Mouse (Mus musculus) heart, postnatal 25 days (tissue): ENCODE measurements around the gene Stra6. TPM values are rescaled to one million over a fixed set of nuclear protein-coding genes. Genes with fewer than 3 reads are reported as not detected.

Source experiments
- DNase-seq: peaks from one replicate; pipeline ENCODE4 v3.0.0; 2022; ENCODE audit warnings: low spot score
- intact Hi-C: fragments of 180-260 bp; cut with DNase I; formaldehyde crosslinking; loops from one replicate; pipeline ENCODE4 v1.15.1; 2025
- total RNA-seq, 2 experiments: library from RNA; stranded (reverse); gene quantifications; 2 replicates each; pipeline ENCODE4 v1.2.3; 2021

Gene Stra6
- total RNA-seq, 2 experiments from 2014 or later = 0.23 to 1.0 TPM

DNA sequence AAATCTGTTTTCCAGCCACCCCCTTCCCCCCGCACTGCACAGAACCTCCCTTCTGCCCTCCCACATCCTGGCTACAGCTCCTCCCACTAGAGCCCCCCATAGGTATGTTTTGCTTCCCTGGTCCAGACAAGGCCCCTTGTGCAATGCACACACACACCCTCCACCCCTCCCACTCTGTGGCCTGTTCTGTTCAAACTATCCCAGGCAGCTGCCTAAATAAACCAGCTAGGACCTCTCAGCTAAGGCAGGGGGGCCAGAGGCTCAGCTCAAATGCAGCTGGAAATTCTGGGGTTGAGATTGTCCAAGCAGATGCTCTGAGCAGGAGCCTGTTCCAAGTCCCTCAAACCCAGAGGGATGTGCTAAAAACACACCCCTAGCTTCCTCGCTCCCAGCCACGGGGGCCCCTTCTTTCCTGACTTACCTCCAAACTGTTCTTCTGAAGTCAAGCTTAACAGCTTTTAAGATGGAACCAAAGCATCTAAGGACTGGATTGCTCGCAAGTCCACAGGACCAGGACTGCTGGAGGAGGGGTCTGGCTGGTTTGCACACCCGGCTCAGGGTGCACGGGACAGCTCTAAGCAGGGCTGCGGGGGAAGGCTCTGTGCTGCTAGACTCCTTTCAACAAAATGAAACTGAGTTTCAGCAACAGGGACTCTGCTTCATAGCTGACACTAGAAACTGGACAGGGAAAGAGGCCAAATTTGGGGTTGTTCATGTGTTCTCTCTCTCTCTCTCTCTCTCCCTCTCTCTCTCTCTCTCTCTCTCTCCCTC is 95.1 kb downstream of the Stra6 start:
- intact Hi-C loops = loop anchor here (5.0 kb wide), 1 partner anchor 154 kb away; the partner anchor contains the start of gene Loxl1

DNA sequence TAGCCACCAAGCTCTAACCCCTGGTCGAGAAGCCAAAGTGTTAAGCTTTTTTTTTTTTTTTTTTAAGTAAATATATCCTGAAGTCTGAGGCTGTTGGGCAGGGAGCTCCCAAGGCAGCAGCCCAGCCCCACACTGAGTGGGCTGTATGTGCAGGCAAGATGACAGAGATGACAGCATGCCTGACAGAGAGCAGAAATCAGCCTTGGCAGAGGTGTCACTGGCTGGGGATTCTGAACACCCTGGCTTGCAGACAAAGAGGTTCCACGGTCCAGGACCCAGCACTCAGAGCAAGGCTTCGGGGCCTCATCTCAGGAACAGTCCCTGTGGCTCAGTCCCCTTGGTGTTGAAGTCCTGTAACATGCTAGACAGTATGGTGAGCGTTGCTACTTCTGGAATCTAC is 96.3 kb downstream of the Stra6 start:
- DNase-seq = peak; percentile 36
- intact Hi-C loops = loop anchor here (5.0 kb wide), 1 partner anchor 152 kb away; the partner anchor contains the start of gene Loxl1

More for the DNA sequence above, 95.1 kb downstream of the Stra6 start:
- peak; percentile 48 for DNase-seq

DNA sequence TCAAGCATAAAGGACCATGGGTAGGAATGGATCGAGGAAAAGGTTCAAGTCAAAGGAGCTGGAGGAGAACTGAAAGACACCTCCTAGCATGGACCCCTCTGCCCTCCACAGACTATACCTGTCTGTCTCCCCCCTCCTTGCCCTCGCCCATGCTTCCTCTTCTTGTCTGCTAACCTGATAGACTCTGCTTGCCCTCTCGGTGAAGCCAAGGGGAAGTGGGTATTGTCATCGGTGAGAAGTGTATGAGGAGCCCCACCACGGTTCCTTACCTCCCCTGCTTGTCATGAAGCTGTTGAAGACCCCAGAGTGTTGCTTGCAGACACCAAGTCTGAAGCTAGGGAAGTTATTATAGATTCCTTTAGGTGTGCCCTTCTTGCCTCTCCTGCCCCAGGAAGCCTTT is 96.7 kb downstream of the Stra6 start:
- no peak for DNase-seq
- intact Hi-C loops = no loop called here

DNA sequence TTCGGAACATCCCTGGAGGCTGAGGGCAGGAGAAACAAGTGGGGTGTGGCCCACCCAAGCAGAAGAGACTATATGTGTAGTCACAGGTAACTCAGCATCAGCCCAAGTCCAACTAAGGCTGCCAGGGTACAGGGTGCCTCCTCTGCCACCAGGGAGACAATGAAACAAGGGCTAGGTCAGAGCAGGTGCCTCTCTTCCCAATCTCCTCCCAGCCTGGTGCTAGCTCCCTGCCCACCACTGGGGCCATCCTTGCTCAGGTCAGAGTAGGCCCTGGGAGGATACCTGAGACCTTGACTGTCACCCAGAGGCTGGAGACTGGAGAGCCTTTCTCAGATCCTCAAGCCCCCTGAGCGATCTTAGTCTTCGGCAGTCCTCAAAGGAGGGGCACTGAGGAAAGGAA is 98.6 kb downstream of the Stra6 start:
- intact Hi-C loops = no loop called here
- no peak for DNase-seq

DNA sequence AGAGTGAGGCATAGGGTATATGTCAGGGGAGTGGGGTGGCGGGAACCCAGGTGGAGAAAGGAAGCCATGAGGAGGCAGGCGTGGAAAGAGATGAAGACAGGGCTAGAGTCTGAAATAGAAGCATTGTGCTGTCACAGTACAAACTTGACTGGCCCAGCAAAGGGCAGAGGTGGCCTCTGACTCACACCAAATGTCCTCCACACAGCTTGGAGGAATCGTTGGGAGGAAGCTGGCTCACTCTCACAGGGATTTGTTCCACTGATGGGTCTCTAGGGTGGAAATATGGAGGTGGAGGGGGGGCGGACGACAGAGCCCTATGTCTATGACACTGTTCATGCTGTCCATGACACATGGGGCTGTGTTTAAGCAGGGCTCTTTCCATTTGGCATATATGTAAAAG is 99.6 kb downstream of the Stra6 start:
- no peak for DNase-seq
- intact Hi-C loops = no loop called here

DNA sequence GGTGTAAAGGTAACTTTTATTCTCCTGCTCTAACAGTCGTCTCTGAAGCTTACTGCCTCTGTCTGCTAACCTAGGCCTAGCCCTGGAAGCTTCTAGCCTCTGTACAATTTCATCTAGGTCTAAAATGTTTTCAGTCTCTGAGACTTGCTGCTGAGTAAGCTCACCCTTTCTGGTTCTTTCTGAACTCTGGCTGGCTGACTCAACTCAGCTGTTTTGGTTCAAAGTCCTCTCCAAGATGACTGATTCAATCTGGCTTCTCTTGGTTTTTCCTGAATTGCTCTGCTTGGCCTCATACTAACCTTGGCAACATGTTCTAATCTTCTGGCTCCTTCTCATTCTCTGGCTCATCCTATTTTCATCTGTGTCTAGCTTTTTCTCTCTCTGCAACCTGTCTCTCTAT is 102.2 kb downstream of the Stra6 start:
- intact Hi-C loops = no loop called here
- DNase-seq = no peak

DNA sequence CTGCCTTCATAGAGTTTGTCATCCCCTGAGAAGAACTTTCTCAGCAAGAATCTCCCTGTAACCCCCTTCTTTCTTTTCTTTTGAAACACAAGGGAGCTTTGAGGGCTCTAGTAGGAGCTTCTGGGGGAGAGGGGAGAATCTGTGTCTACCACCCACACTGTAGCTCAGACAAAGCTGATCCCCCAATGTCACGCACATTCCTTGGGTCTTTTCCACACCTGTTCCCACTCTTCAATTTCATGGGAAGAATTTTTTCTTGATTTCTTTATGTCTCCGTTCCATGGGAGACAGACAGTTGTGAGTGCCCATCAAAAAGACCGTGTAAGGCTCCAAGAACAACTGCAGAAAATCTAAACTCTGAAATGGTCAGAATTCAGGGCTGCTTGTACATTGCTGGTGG is 105.3 kb downstream of the Stra6 start:
- intact Hi-C loops = no loop called here
- no peak for DNase-seq

DNA sequence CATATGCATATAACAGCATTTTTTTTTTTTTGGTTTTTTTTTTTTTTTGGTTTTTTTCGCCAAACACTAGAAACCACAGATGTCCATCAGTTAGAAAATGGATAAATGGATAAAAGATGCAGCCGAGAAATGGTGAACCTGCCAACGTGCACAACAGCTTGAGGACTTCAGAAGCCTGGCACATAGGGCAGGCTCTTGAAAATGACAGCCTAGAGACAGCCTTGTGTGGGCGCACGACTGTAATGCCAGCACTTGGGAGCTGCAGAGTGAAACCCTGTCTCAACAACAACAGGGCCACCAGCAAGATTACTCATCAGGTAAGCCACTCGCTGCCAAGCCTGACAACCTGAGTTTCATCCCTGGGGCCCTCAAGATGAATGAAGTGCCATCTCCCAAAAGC is 105.8 kb downstream of the Stra6 start:
- no peak for DNase-seq
- intact Hi-C loops = no loop called here

DNA sequence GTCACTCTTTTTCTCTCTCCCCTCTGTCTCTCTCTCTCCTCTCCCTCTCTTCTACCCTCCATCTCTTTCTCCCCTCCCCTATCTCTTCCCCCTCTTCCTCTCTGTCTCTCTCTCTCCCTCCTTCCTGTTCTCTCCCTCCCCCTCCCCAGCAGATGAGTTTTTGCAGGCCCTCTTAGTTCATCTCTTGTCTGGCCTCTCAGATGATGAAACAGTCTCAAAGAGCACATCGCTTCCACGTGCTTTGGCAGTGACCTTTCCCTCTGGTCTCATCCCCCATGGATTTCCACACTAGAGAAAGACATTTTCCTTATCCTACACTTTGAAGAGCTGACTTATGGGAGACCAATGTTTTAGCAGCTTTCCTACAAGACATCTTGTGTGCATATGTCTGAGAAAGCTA is 109.3 kb downstream of the Stra6 start:
- DNase-seq = no peak
- intact Hi-C loops = no loop called here

DNA sequence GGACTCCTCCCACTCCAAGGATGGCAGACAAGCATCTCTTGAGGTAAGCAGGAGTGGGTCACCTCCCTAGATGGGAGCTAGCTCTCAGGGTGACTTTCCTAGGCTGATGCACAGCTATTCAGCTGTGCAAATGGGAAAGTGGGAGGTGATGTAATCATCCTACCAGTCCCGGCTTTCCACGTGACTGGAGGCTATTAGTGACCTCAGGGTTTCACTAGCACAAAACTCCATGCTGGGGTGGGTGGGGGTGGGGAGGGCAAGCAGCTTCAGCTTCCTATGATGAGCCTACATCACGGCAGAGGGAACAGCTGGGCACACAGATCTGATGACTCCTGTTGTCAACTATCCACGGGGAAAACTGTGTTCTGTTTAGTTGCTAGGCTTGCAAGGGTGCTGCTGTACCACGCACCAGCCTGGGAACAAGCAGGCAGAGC is 111.2 kb downstream of the Stra6 start:
- no peak for DNase-seq
- intact Hi-C loops = no loop called here

DNA sequence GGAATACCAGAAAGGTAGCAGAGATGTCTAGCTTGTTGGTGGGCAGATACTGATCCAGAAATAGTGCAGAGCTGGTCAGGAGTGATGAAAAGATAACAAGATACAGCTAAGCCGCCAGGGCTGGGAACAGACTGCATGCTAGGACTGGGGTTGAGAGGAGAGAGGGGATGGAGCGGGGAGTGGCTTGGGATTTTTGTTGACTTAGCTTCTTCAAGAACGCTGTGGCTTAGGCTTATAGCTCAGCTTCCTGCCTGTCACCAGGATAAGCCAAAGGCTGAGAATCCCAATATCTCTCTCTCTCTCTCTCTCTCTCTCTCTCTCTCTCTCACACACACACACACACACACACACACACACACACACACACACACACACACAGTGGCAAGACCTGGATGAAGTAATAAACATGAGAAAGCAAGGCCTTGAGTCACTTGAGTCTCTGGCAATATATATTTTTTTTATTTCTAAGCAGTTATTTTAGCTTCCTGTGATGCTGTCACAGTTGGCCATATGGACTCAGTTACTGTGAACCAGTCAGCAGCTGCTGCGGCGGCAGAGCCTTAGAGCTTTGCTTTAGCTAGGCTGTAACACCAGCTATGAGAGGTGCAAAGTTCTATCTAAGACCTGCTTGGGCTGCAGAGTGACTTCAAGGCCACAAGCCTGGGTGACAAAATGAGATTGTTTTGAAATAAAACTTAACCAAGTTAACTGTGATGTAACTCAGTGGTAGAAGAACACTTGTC is 112.3 kb downstream of the Stra6 start:
- intact Hi-C loops = no loop called here

DNA sequence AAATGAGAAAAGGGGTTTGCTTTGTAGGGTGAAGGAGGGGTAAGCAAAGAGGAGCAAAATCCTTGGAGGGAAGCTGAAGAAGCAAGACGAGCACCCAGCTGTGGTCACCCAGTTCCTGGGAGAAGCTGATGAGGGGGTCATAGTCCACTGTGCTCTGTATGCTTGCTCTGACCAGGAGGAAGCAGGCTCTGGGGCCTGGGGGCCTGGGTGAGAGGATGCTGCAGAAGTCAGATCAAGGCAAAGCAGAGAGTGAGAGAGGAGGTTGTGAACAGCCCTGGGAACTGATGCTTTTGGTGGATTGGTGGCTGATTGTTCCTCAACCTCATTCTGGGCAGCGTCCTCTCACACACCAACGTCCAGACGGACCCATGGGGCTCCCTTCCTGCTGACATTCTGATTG is 113.6 kb downstream of the Stra6 start:
- DNase-seq = no peak
- intact Hi-C loops = no loop called here

More for the DNA sequence above, 112.3 kb downstream of the Stra6 start:
- DNase-seq = no peak

DNA sequence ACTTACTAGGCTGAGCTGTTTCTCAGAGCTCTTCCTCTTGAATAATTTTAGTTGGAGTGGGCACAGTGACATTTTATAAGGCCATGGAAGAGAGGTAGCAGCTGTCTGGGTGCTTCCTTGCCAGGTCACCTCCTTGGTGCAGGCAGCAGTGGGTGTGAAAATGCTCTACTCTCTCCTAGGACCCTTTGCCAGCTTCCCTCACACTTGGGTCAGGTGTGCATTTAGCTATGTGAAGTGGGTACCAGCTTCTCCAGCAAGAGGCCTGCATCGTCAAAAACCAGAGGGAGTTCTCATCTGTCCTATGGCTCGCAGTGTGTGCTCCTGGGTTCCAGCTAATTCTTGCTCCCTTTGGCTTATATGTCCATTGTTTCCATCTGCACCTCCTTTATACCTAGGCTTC is 115.8 kb downstream of the Stra6 start:
- intact Hi-C loops = no loop called here

DNA sequence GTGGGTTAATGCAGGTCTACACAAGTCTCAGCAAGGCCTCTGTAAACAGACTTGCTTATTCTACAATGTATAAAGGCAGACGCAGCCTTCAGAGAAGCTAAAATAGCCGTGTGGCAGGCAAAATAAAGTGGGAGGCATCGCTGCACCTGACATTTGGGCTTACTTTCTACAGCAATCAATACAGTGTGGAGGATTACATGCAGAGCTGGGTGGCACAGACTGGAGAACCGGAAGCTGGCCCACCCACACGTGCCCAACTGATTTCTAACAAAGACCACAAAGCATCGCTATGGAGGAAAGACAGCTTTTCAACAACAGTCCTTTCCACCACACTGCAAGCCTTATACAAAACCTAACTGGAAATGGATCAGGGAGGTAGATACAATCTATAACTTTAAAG is 120.9 kb downstream of the Stra6 start:
- intact Hi-C loops = no loop called here
- DNase-seq = no peak

More for the DNA sequence above, 115.8 kb downstream of the Stra6 start:
- no peak for DNase-seq

DNA sequence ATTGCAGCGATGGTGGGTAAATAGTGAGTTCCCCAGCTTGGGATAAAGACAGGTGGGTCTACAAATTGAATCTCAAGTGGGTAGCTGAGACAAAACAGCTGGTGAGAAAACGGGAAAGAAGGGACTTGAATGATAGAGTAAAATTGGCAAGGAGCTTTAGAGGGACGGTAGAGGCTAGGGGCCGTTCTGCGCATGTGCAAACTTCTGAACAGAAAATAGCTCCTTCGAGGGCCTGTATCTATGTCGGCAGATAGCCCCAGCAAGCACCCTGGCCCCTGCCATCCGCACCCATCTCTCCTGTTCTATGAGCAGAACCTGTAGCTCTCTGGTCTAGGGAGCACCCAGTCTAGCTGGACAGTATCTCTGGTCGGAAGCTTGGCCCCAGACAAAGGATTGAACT is 130.6 kb downstream of the Stra6 start:
- intact Hi-C loops = no loop called here
- DNase-seq = no peak

DNA sequence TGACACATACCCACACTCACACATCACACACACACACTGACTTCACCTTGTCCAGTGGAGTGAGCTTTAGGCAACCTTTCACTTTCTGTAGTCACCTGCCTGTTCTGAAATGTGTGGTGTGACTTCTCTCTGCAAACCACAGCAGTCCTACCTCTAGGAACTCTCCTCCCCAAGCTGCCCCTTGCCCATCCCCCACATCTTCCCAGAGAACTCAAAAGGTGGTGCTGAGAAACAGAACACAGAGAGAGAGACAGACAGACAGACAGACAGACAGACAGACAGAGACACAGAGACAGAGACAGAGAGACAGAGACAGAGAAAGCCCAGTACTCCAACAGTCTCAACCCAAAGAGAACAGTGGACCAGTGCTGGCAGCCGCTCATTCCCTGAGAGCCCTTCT is 132.1 kb downstream of the Stra6 start:
- intact Hi-C loops = no loop called here
- no peak for DNase-seq

DNA sequence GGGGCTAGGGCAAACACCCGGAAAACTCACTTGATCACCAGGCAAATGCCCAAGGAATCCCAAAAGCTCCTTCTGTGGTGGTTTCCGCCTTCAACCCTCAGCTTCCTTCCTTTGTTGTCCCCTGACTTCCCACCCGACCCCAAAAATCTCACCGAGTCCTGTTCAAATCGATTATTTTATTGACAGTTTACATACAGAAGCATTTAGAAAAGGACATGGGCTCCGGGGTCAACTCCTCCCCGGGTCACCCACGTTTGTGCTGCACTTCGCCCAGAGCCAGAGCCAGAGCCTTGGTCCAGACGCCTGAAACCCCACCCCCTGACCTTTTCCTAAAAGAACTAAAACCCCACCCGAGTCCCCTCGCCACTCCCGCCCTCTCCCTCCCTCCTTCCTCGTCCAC is 132.6 kb downstream of the Stra6 start:
- intact Hi-C loops = no loop called here
- no peak for DNase-seq

DNA sequence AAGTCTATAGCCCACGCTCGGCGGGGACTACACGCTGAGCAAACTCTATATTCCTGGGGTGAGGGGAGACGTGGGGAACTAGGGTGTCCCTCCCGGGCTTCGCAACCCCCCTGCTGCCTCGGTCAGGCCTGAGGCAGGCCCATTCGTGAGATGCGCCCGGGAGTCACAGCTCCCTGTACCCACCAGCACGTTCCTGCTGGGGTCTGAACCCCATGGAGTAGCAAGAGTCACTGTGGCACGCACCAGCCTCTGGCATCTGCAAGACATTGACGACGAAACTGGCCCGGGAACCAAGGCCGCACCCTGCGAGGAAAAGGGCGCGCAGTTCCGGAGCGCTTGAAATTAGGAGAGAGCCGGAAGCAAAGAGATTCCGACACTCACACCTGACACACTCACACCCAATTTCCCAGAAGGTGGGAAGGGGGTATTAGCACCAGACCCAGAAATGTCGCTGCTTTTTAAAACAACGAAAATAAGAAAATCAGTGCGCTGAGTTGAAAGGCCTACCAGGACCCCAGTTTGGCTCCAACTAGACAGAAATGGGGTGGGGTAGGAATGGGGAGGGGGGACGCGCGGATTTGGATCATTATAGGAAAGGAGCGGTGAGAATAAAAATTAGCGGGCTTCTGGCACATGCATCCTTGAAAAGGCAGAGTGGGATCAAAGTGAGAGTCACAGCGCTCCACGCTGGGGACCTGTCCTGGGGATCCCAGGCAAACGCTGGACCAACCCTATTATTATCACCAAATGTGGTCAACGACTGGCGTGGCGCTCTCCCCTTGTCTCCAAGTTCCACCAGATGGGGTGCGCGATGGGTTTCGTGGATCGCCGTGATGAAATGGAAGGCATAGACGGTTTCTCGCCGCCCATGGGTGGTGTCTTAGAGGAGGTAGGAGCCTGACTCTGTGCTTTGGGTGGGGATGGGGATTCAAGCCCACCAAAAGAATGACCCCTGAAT is 133.3 kb downstream of the Stra6 start:
- intact Hi-C loops = no loop called here

DNA sequence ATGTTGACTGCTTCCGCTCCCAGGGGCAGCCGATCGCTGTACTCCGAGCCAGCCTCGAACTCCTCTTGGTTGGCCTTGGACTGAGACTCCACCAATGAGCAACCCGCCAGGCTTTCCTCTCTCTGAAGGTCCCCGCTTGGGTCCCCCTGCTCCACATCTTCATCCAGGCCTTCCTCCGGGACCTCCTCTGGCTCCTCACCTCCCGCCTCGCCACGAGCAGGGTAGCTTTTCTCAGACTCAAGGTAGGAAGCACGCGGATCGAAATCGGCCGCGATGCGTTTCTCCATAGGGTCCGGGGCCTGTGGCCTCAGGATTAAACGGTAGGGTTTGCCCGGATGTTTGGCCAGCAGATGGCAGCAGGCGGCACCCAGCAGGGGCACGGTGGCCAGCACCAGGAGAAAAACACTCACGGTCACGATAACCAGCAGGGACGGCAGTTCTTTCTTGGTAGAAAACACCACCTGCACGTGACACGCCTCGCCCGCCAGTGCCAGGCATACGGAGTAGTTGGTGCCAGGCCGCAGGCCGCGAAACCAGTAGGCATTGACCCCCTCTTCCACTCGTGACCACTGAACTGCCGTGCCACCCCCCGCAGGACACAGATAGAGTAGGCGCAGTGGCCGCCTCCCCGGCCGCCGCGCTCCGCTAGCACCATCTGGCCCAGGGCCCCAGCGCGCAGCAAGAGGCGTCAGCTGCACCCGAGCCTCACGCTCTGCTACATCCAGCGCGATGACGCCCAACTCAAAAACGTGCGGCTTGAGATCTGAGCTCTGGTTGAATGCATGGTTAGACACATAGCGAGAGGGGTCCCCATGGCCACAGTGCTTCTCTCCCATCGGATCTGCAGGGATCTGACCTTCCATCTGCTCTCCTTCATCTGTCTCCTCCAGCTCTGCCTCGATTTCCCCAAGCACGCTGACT is 134.5 kb downstream of the Stra6 start:
- intact Hi-C loops = no loop called here
- DNase-seq = no peak

More for the DNA sequence above, 133.3 kb downstream of the Stra6 start:
- DNase-seq = no peak
